Mouse (Mus musculus): ENCODE results near the gene Ppm1m. TPM values are rescaled to one million over a fixed set of nuclear protein-coding genes. Genes with fewer than 3 reads are reported as not detected.

Ppm1m gene
- polyA plus RNA-seq, 1 experiment from 2014 or later = 21.7 TPM

DNA sequence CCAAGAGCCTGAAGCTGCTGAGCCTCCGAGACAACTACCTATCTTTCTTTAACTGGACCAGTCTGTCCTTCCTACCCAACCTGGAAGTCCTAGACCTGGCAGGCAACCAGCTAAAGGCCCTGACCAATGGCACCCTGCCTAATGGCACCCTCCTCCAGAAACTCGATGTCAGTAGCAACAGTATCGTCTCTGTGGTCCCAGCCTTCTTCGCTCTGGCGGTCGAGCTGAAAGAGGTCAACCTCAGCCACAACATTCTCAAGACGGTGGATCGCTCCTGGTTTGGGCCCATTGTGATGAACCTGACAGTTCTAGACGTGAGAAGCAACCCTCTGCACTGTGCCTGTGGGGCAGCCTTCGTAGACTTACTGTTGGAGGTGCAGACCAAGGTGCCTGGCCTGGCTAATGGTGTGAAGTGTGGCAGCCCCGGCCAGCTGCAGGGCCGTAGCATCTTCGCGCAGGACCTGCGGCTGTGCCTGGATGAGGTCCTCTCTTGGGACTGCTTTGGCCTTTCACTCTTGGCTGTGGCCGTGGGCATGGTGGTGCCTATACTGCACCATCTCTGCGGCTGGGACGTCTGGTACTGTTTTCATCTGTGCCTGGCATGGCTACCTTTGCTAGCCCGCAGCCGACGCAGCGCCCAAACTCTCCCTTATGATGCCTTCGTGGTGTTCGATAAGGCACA, 26.1 kb upstream of the Ppm1m start:
- Histone ChIP-seq H3K27me3 (ENCODE audit: control insufficient read depth, insufficient read depth, low read length) (peaks cover 4% of the 10 kb centered on the region; the same call in 1 of the 2 replicates), H3K27ac (ENCODE audit: low read depth, low read length) (no peak overlapping the region), H3K4me2 (replicated peaks; ENCODE audit: low read depth, low read length) (peak overlapping the region; percentile 70), H3K4me1 (replicated peaks; ENCODE audit: control insufficient read depth, insufficient read depth, low read length) (no peaks in the 10 kb centered on the region; the same call in 1 of the 2 replicates), H3K4me3 (ENCODE audit: low read depth, low read length) (peak overlapping the region; percentile 34), H3K9ac (ENCODE audit: low read depth, low read length) (peak overlapping the region; percentile 54), H3K9me3 (ENCODE audit: control insufficient read depth, low read length) (no peaks in the 10 kb centered on the region), H3K36me3 (ENCODE audit: control insufficient read depth, insufficient read depth, low read length) (no peaks in the 10 kb centered on the region)
- 0 out of 2 replicates have a peak, but pooled peaks have one; percentile 22 for ATAC-seq (ENCODE audit: low FRiP score)
- DNase-seq (ENCODE audit: low spot score) = no peak
- 61% methylated on average over 24 of the region's 24 CpGs for whole genome bisulfite sequencing

GRCm38 (mm10) chr9:106222994-106223393, 23.4 kb upstream of the Ppm1m start:
- ATAC-seq (ENCODE audit: low FRiP score) = no peak
- Histone ChIP-seq H3K4me2 (replicated peaks; ENCODE audit: low read depth, low read length) (no peak overlapping the region), H3K9me3 (ENCODE audit: control insufficient read depth, low read length) (no peaks in the 10 kb centered on the region), H3K9ac (ENCODE audit: low read depth, low read length) (no peak overlapping the region), H3K4me3 (ENCODE audit: low read depth, low read length) (no peak overlapping the region), H3K4me1 (replicated peaks; ENCODE audit: control insufficient read depth, insufficient read depth, low read length) (no peaks in the 10 kb centered on the region; the same call in 1 of the 2 replicates), H3K36me3 (ENCODE audit: control insufficient read depth, insufficient read depth, low read length) (no peaks in the 10 kb centered on the region), H3K27me3 (ENCODE audit: control insufficient read depth, insufficient read depth, low read length) (peaks cover 4% of the 10 kb centered on the region; the same call in 1 of the 2 replicates), H3K27ac (ENCODE audit: low read depth, low read length) (no peak overlapping the region)
- no peak for DNase-seq (ENCODE audit: low spot score)
- WGBS = 85% methylated on average over 4 of the region's 4 CpGs

DNA sequence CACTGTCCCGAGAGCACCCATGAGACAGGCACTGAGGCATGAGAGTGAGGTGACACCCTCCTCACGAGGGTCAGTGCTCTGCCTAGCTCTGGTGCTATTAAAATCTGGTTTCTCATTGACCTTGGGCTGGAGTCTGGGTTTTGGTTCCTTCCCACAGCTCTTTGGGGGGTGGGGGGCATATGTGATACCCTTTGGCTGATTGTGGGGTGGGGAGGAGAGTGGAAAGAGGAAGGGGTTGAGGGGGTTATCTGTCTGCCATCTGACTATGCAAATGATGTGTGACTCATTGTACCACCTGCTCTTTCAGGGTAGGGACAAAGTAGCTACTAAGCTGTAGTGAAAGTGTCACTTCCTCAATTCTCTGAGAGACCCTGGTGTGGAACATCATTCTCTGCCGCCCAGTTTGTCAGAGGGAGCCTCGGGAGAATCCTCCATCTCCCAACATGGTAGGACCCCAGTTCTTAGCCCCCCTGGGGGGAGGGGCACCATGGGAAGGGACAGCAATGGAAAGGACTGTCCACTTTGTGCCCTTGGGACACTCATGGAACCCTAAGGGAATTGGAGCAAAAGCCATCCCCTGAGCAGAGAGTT, 22.8 kb upstream of the Ppm1m start, which contains the start of gene Tlr9:
Gene Tlr9, plus strand, starts transcription at position 338 of the 591 bp plus-strand sequence.
- H3K27me3 ChIP-seq (ENCODE audit: control insufficient read depth, insufficient read depth, low read length) = peaks cover 4% of the 10 kb centered on the region; the same call in 1 of the 2 replicates
- WGBS = 71% methylated on average over 4 of the region's 4 CpGs
- no peak within 1 kb of the TSS for H3K4me3 ChIP-seq (ENCODE audit: low read depth, low read length)
- no peak within 1 kb of the TSS for H3K4me2 ChIP-seq (replicated peaks; ENCODE audit: low read depth, low read length)
- no peak within 1 kb of the TSS for H3K27ac ChIP-seq (ENCODE audit: low read depth, low read length)
- no peaks in the 10 kb centered on the region for H3K9me3 ChIP-seq (ENCODE audit: control insufficient read depth, low read length)
- DNase-seq (ENCODE audit: low spot score) (no peak), ATAC-seq (ENCODE audit: low FRiP score) (no peak)
- no peaks in the 10 kb centered on the region for H3K36me3 ChIP-seq (ENCODE audit: control insufficient read depth, insufficient read depth, low read length)
- no peak within 1 kb of the TSS for H3K9ac ChIP-seq (ENCODE audit: low read depth, low read length)
- H3K4me1 ChIP-seq (replicated peaks; ENCODE audit: control insufficient read depth, insufficient read depth, low read length) = no peaks in the 10 kb centered on the region; the same call in 1 of the 2 replicates

DNA sequence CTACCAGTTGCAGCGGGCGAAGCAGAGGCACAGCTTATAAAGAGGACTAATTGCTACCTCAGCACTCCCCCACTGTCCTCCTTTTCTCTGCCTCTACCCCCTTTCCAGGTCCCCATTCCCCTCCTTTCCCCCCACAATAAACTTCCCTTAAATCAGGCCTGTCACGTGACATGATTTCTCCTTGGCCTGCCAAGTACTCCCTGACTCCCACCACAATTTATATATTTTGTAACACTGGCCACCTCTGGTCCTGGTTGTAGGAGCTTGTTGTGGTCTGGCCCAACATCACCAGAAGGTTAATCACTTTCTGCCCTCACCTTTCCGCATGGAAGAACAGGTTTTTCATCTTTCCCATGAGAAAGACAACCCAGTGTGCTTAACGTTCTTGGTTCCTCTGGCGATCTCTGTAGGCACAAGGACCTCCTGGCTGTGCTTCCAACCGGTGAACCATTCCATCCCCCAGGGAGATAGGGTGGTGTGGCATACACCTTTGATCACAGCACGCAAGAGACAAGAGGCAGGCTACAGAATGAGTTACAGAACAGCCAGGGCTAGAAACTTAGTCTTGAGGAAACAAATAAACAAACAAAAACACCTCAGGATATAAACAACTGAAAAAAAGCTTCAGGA, 21.5 kb upstream of the Ppm1m start:
- DNase-seq (ENCODE audit: low spot score) = no peak
- H3K4me1 ChIP-seq (replicated peaks; ENCODE audit: control insufficient read depth, insufficient read depth, low read length) = no peaks in the 10 kb centered on the region; the same call in 1 of the 2 replicates
- H3K36me3 ChIP-seq (ENCODE audit: control insufficient read depth, insufficient read depth, low read length) = no peaks in the 10 kb centered on the region
- no peaks in the 10 kb centered on the region for H3K9me3 ChIP-seq (ENCODE audit: control insufficient read depth, low read length)
- no peak overlapping the region for H3K27ac ChIP-seq (ENCODE audit: low read depth, low read length)
- H3K4me2 ChIP-seq (replicated peaks; ENCODE audit: low read depth, low read length) = no peak overlapping the region
- H3K27me3 ChIP-seq (ENCODE audit: control insufficient read depth, insufficient read depth, low read length) = no peaks in the 10 kb centered on the region; the same call in 1 of the 2 replicates
- no peak overlapping the region for H3K9ac ChIP-seq (ENCODE audit: low read depth, low read length)
- H3K4me3 ChIP-seq (ENCODE audit: low read depth, low read length) = no peak overlapping the region
- no peak for ATAC-seq (ENCODE audit: low FRiP score)
- 74% methylated on average over 8 of the region's 8 CpGs for WGBS

GRCm38 (mm10) chr9:106216971-106217370, 17.4 kb upstream of the Ppm1m start:
- no peaks in the 10 kb centered on the region for H3K4me1 ChIP-seq (replicated peaks; ENCODE audit: control insufficient read depth, insufficient read depth, low read length)
- DNase-seq (ENCODE audit: low spot score) (no peak), ATAC-seq (ENCODE audit: low FRiP score) (no peak)
- WGBS = 82% methylated on average over 7 of the region's 7 CpGs
- H3K9ac ChIP-seq (ENCODE audit: low read depth, low read length) = no peak overlapping the region
- no peaks in the 10 kb centered on the region for H3K27me3 ChIP-seq (ENCODE audit: control insufficient read depth, insufficient read depth, low read length)
- H3K27ac ChIP-seq (ENCODE audit: low read depth, low read length) = no peak overlapping the region
- no peak overlapping the region for H3K4me3 ChIP-seq (ENCODE audit: low read depth, low read length)
- no peaks in the 10 kb centered on the region for H3K9me3 ChIP-seq (ENCODE audit: control insufficient read depth, low read length)
- H3K4me2 ChIP-seq (replicated peaks; ENCODE audit: low read depth, low read length) = no peak overlapping the region
- no peaks in the 10 kb centered on the region for H3K36me3 ChIP-seq (ENCODE audit: control insufficient read depth, insufficient read depth, low read length)

- Histone ChIP-seq H3K9me3 (ENCODE audit: control insufficient read depth, low read length) (no peaks in the 10 kb centered on the region), H3K36me3 (ENCODE audit: control insufficient read depth, insufficient read depth, low read length) (no peaks in the 10 kb centered on the region), H3K4me3 (ENCODE audit: low read depth, low read length) (no peak overlapping the region), H3K4me1 (replicated peaks; ENCODE audit: control insufficient read depth, insufficient read depth, low read length) (peaks cover 3% of the 10 kb centered on the region; the same call in 1 of the 2 replicates), H3K4me2 (replicated peaks; ENCODE audit: low read depth, low read length) (no peak overlapping the region), H3K9ac (ENCODE audit: low read depth, low read length) (no peak overlapping the region), H3K27me3 (ENCODE audit: control insufficient read depth, insufficient read depth, low read length) (no peaks in the 10 kb centered on the region), H3K27ac (ENCODE audit: low read depth, low read length) (no peak overlapping the region)
- DNase-seq (ENCODE audit: low spot score) = no peak
- ATAC-seq (ENCODE audit: low FRiP score) = no peak
- 84% methylated on average over 6 of the region's 6 CpGs for WGBS
These were observed 16.0 kb upstream of the Ppm1m start for GRCm38 (mm10) chr9:106215341-106216125.

DNA sequence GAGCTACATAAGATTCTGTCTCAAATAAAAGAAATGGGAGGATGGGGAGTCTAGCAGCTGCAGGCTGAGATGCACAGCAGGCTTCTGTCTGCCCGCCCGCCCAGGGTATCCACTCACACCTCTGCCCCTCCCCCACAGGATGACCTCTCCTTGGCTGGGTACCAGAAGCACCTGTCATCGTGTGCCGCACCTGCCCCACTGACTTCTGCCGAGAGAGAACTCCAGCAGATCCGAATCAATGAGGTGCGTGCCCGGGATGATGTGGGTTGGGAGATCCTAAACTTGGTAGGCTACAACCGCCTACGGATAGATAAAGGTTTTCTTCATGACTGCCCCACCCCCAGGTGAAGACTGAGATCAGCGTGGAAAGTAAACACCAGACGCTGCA, 13.0 kb upstream of the Ppm1m start:
- Histone ChIP-seq H3K27me3 (ENCODE audit: control insufficient read depth, insufficient read depth, low read length) (no peaks in the 10 kb centered on the region), H3K4me1 (replicated peaks; ENCODE audit: control insufficient read depth, insufficient read depth, low read length) (peaks cover 3% of the 10 kb centered on the region; the same call in 1 of the 2 replicates), H3K9ac (ENCODE audit: low read depth, low read length) (no peak overlapping the region), H3K27ac (ENCODE audit: low read depth, low read length) (no peak overlapping the region), H3K36me3 (ENCODE audit: control insufficient read depth, insufficient read depth, low read length) (no peaks in the 10 kb centered on the region), H3K4me3 (ENCODE audit: low read depth, low read length) (no peak overlapping the region), H3K9me3 (ENCODE audit: control insufficient read depth, low read length) (no peaks in the 10 kb centered on the region), H3K4me2 (replicated peaks; ENCODE audit: low read depth, low read length) (no peak overlapping the region)
- WGBS = 87% methylated on average over 12 of the region's 12 CpGs
- no peak for ATAC-seq (ENCODE audit: low FRiP score)
- no peak for DNase-seq (ENCODE audit: low spot score)

All from hindbrain, embryonic 11.5 days (tissue).